Mouse (Mus musculus): ENCODE data around the gene Chrna5. TPM values are rescaled to one million over a fixed set of nuclear protein-coding genes. Genes with fewer than 3 reads are reported as not detected.
A peak's percentile ranks its signal among the peaks of the same experiment; 100 is the strongest.

The Chrna5 gene
- polyA plus RNA-seq, 1 experiment: not detected

- Histone ChIP-seq H3K4me3 (ENCODE audit: insufficient read depth, low read depth, low read length) (peak within 1 kb of the TSS; percentile 90), H3K27me3 (replicated peaks; ENCODE audit: control insufficient read depth, insufficient read depth, low read length) (no peaks in the 10 kb centered on the region), H3K36me3 (ENCODE audit: control insufficient read depth, insufficient read depth, low read length) (peaks cover 10% of the 10 kb centered on the region), H3K4me1 (ENCODE audit: control insufficient read depth, insufficient read depth, low read length) (peaks cover 4% of the 10 kb centered on the region; the same call in 1 of the 2 replicates), H3K27ac (ENCODE audit: insufficient read depth, low read depth, low read length) (peak within 1 kb of the TSS; percentile 82)
- TF ChIP-seq POLR2A (IDR thresholded peaks at IDR 0.05; ENCODE audit: low read depth, low read length): peak; percentile 61
- no peak for TF ChIP-seq CTCF (conservative IDR thresholded peaks at IDR 0.05; ENCODE audit: insufficient read depth, insufficient read length, low read depth, low read length)
- peak; percentile 95 for DNase-seq
- WGBS: under 1% methylated on average over 65 of the region's 65 CpGs
Observed at GRCm38 (mm10) chr9:54950575-54951321, 29.9 kb upstream of the Chrna5 start, which contains the start of the genes Psma4 and AY074887. TSS of gene Psma4 (plus strand) at chr9:54950790. TSS of gene AY074887 (minus strand) at chr9:54950998.

GRCm38 (mm10) chr9:54961059-54961458, 19.6 kb upstream of the Chrna5 start:
- no peak for DNase-seq
- H3K4me3 ChIP-seq (ENCODE audit: insufficient read depth, low read depth, low read length): no peak overlapping the region
- peaks cover 9% of the 10 kb centered on the region; the same call in 1 of the 2 replicates for H3K4me1 ChIP-seq (ENCODE audit: control insufficient read depth, insufficient read depth, low read length)
- H3K27ac ChIP-seq (ENCODE audit: insufficient read depth, low read depth, low read length): no peak overlapping the region
- TF ChIP-seq CTCF (conservative IDR thresholded peaks at IDR 0.05; ENCODE audit: insufficient read depth, insufficient read length, low read depth, low read length) (no peak), POLR2A (IDR thresholded peaks at IDR 0.05; ENCODE audit: low read depth, low read length) (no peak)
- 89% methylated on average over 4 of the region's 4 CpGs for WGBS
- H3K27me3 ChIP-seq (replicated peaks; ENCODE audit: control insufficient read depth, insufficient read depth, low read length): no peaks in the 10 kb centered on the region
- H3K36me3 ChIP-seq (ENCODE audit: control insufficient read depth, insufficient read depth, low read length): peaks cover 5% of the 10 kb centered on the region

GRCm38 (mm10) chr9:54963669-54964068, 17.0 kb upstream of the Chrna5 start:
- H3K4me1 ChIP-seq (ENCODE audit: control insufficient read depth, insufficient read depth, low read length): peaks cover 9% of the 10 kb centered on the region; the same call in 1 of the 2 replicates
- TF ChIP-seq CTCF (conservative IDR thresholded peaks at IDR 0.05; ENCODE audit: insufficient read depth, insufficient read length, low read depth, low read length) (no peak), POLR2A (IDR thresholded peaks at IDR 0.05; ENCODE audit: low read depth, low read length) (no peak)
- no peak for DNase-seq
- no peaks in the 10 kb centered on the region for H3K27me3 ChIP-seq (replicated peaks; ENCODE audit: control insufficient read depth, insufficient read depth, low read length)
- no peak overlapping the region for H3K4me3 ChIP-seq (ENCODE audit: insufficient read depth, low read depth, low read length)
- H3K27ac ChIP-seq (ENCODE audit: insufficient read depth, low read depth, low read length): no peak overlapping the region
- no peaks in the 10 kb centered on the region for H3K36me3 ChIP-seq (ENCODE audit: control insufficient read depth, insufficient read depth, low read length)

- no peaks in the 10 kb centered on the region for H3K36me3 ChIP-seq (ENCODE audit: control insufficient read depth, insufficient read depth, low read length)
- no peak overlapping the region for H3K4me3 ChIP-seq (ENCODE audit: insufficient read depth, low read depth, low read length)
- no peak for DNase-seq
- TF ChIP-seq POLR2A (IDR thresholded peaks at IDR 0.05; ENCODE audit: low read depth, low read length) (no peak), CTCF (conservative IDR thresholded peaks at IDR 0.05; ENCODE audit: insufficient read depth, insufficient read length, low read depth, low read length) (no peak)
- WGBS: 75% methylated on average over 8 of the region's 8 CpGs
- no peaks in the 10 kb centered on the region for H3K27me3 ChIP-seq (replicated peaks; ENCODE audit: control insufficient read depth, insufficient read depth, low read length)
- H3K4me1 ChIP-seq (ENCODE audit: control insufficient read depth, insufficient read depth, low read length): no peaks in the 10 kb centered on the region
- no peak overlapping the region for H3K27ac ChIP-seq (ENCODE audit: insufficient read depth, low read depth, low read length)
Observed at GRCm38 (mm10) chr9:54969972-54970637, 10.6 kb upstream of the Chrna5 start.

GRCm38 (mm10) chr9:54981291-54982191, 861 bp downstream of the Chrna5 start:
- peaks cover 4% of the 10 kb centered on the region; the same call in 1 of the 2 replicates for H3K27me3 ChIP-seq (replicated peaks; ENCODE audit: control insufficient read depth, insufficient read depth, low read length)
- H3K36me3 ChIP-seq (ENCODE audit: control insufficient read depth, insufficient read depth, low read length): no peaks in the 10 kb centered on the region
- H3K27ac ChIP-seq (ENCODE audit: insufficient read depth, low read depth, low read length): no peak overlapping the region
- no peaks in the 10 kb centered on the region for H3K4me1 ChIP-seq (ENCODE audit: control insufficient read depth, insufficient read depth, low read length)
- peak; percentile 15 for DNase-seq
- peak overlapping the region; percentile 29 for H3K4me3 ChIP-seq (ENCODE audit: insufficient read depth, low read depth, low read length)
- TF ChIP-seq CTCF (conservative IDR thresholded peaks at IDR 0.05; ENCODE audit: insufficient read depth, insufficient read length, low read depth, low read length) (no peak), POLR2A (IDR thresholded peaks at IDR 0.05; ENCODE audit: low read depth, low read length) (no peak)
- WGBS: 2% methylated on average over 85 of the region's 85 CpGs

- TF ChIP-seq CTCF (conservative IDR thresholded peaks at IDR 0.05; ENCODE audit: insufficient read depth, insufficient read length, low read depth, low read length): no peak
- TF ChIP-seq POLR2A (IDR thresholded peaks at IDR 0.05; ENCODE audit: low read depth, low read length): no peak
- no peak for DNase-seq
- Histone ChIP-seq H3K27me3 (replicated peaks; ENCODE audit: control insufficient read depth, insufficient read depth, low read length) (peaks cover 4% of the 10 kb centered on the region; the same call in 1 of the 2 replicates), H3K4me1 (ENCODE audit: control insufficient read depth, insufficient read depth, low read length) (no peaks in the 10 kb centered on the region), H3K27ac (ENCODE audit: insufficient read depth, low read depth, low read length) (no peak overlapping the region), H3K4me3 (ENCODE audit: insufficient read depth, low read depth, low read length) (no peak overlapping the region), H3K36me3 (ENCODE audit: control insufficient read depth, insufficient read depth, low read length) (no peaks in the 10 kb centered on the region)
- 27% methylated on average over 7 of the region's 7 CpGs for WGBS
Observed at GRCm38 (mm10) chr9:54982401-54982800, 1.7 kb downstream of the Chrna5 start.
